Mouse (Mus musculus) right cerebral cortex, adult 18-20 months (tissue): ENCODE measurements at regions not wholly inside any gene's neighbourhood (a gene's known extent, or its start where the extent isn't known, plus 50 kb on each side); places are given as distances from the start of the nearest gene placed in this dataset.

Source experiments
- DNase-seq: peaks from one replicate; pipeline ENCODE4 v3.0.0; 2022; ENCODE audit warnings: mixed read lengths

- DNase-seq = no peak
Observed at GRCm38 (mm10) chr15:27412761-27413160, 53.7 kb upstream of the Ank start.

- peak; percentile 30 for DNase-seq
Observed at GRCm38 (mm10) chr15:27413486-27413885, 53.0 kb upstream of the Ank start.

GRCm38 (mm10) chr15:27414819-27415218 is 51.7 kb upstream of the Ank start:
- no peak for DNase-seq
